In genomic region chr9:77463861-77464260, GRCm38 (mm10) we compare ENCODE assay signal across 10 mouse cellular contexts.
A peak's percentile ranks its signal among the peaks of the same experiment; 100 is the strongest.
DNase-seq lines count a peak whose midpoint lies in the region; ATAC-seq and TF ChIP-seq lines count a peak whose summit lies in the region.
"Had no signal": no experiment of that assay in that cellular context is flagged by ENCODE, and none has a peak within 500 bp of the region (broad histone marks: within the 10 kb centered on the region; RNA-seq: fewer than 3 reads in every experiment).

No protein-coding gene starts in this region.

- no peaks in the 10 kb centered on the region for H3K9me3 ChIP-seq in midbrain, embryonic 16.5 days (replicated peaks; ENCODE audit: control insufficient read depth, low read length, poor library complexity, severe bottlenecking)
- H3K9me3 ChIP-seq in midbrain, embryonic 15.5 days: no peaks in the 10 kb centered on the region
- H3K9me3 ChIP-seq in kidney, embryonic 15.5 days (replicated peaks): no peaks in the 10 kb centered on the region
- no peaks in the 10 kb centered on the region for H3K9me3 ChIP-seq in stomach, embryonic 15.5 days

- H3K36me3 ChIP-seq in midbrain, embryonic 16.5 days (ENCODE audit: control insufficient read depth, insufficient read depth, low read length): no peaks in the 10 kb centered on the region
- H3K36me3 ChIP-seq in midbrain, embryonic 15.5 days (replicated peaks): no peaks in the 10 kb centered on the region
- H3K36me3 ChIP-seq in heart, adult 2 months (ENCODE audit: control insufficient read depth, insufficient read depth, low read length): no peaks in the 10 kb centered on the region
- H3K36me3 ChIP-seq in kidney, embryonic 15.5 days: peaks cover 9% of the 10 kb centered on the region
- no peaks in the 10 kb centered on the region for H3K36me3 ChIP-seq in stomach, embryonic 15.5 days

- intact Hi-C loops in heart, adult 2 months (cut with DNase I): loop anchor here (5.0 kb wide), 1 partner anchor 78 kb away; the partner anchor contains the start of gene Lrrc1

- DNase-seq in heart, adult 2 months: peak in 1 of 2 experiments; percentile 59
- DNase-seq in left cerebral cortex, adult 8-10 months (ENCODE audit: low spot score in 2 of 2): no peak
- DNase-seq in cerebellum, adult 18-20 months: no peak

- H3K4me3 ChIP-seq in midbrain, embryonic 16.5 days (ENCODE audit: low read depth, low read length): no peak overlapping the region
- no peak overlapping the region for H3K4me3 ChIP-seq in midbrain, embryonic 15.5 days
- H3K4me3 ChIP-seq in heart, adult 2 months: no peak overlapping the region
- no peak overlapping the region for H3K4me3 ChIP-seq in kidney, embryonic 15.5 days (replicated peaks)
- no peak overlapping the region for H3K4me3 ChIP-seq in stomach, embryonic 15.5 days (replicated peaks)
- H3K4me3 ChIP-seq: erythroblast, embryonic 14.5 days had no signal

- no peak overlapping the region for H3K27ac ChIP-seq in midbrain, embryonic 16.5 days (ENCODE audit: low read length)
- H3K27ac ChIP-seq in midbrain, embryonic 15.5 days: no peak overlapping the region
- peak overlapping the region; percentile 79 for H3K27ac ChIP-seq in heart, adult 2 months
- H3K27ac ChIP-seq in kidney, embryonic 15.5 days: peak overlapping the region; percentile 84
- no peak overlapping the region for H3K27ac ChIP-seq in stomach, embryonic 15.5 days

- no peaks in the 10 kb centered on the region for H3K27me3 ChIP-seq in midbrain, embryonic 16.5 days (ENCODE audit: control insufficient read depth, insufficient read depth, low read depth, low read length)
- no peaks in the 10 kb centered on the region for H3K27me3 ChIP-seq in midbrain, embryonic 15.5 days (replicated peaks)
- H3K27me3 ChIP-seq in heart, adult 2 months (ENCODE audit: control insufficient read depth, insufficient read depth, low read length): no peaks in the 10 kb centered on the region
- H3K27me3 ChIP-seq in kidney, embryonic 15.5 days: no peaks in the 10 kb centered on the region
- no peaks in the 10 kb centered on the region for H3K27me3 ChIP-seq in stomach, embryonic 15.5 days (replicated peaks)

- H3K79me2 ChIP-seq in heart, adult 2 months (replicated peaks; ENCODE audit: control insufficient read depth, insufficient read depth, low read length): no peaks in the 10 kb centered on the region

- TF ChIP-seq CTCF in heart, adult 2 months (IDR thresholded peaks at IDR 0.05): no peak

- no peak overlapping the region for H3K9ac ChIP-seq in midbrain, embryonic 16.5 days (ENCODE audit: low read depth, low read length)
- no peak overlapping the region for H3K9ac ChIP-seq in midbrain, embryonic 15.5 days
- no peak overlapping the region for H3K9ac ChIP-seq in heart, adult 2 months (ENCODE audit: low read depth, low read length)
- H3K9ac ChIP-seq in kidney, embryonic 15.5 days: no peak overlapping the region
- no peak overlapping the region for H3K9ac ChIP-seq in stomach, embryonic 15.5 days

- WGBS in midbrain, embryonic 16.5 days: 78% methylated on average over 7 of the region's 7 CpGs
- WGBS in midbrain, embryonic 15.5 days: 73% methylated on average over 7 of the region's 7 CpGs
- WGBS in heart, adult 2 months: 64% methylated on average over 7 of the region's 7 CpGs
- WGBS in kidney, embryonic 15.5 days: 74% methylated on average over 7 of the region's 7 CpGs
- 76% methylated on average over 7 of the region's 7 CpGs for WGBS in stomach, embryonic 15.5 days

- peaks cover 6% of the 10 kb centered on the region for H3K4me1 ChIP-seq in midbrain, embryonic 16.5 days (ENCODE audit: control insufficient read depth, insufficient read depth, low read length)
- H3K4me1 ChIP-seq in midbrain, embryonic 15.5 days: peaks cover 7% of the 10 kb centered on the region
- peaks cover 2% of the 10 kb centered on the region; the same call in 1 of the 2 replicates for H3K4me1 ChIP-seq in heart, adult 2 months (ENCODE audit: control insufficient read depth, insufficient read depth, low read length)
- H3K4me1 ChIP-seq in kidney, embryonic 15.5 days: peaks cover 47% of the 10 kb centered on the region
- no peaks in the 10 kb centered on the region; the same call in 1 of the 2 replicates for H3K4me1 ChIP-seq in stomach, embryonic 15.5 days

- ATAC-seq in midbrain, embryonic 16.5 days: peak; percentile 40; the same call in 1 of the 2 replicates
- no peak for ATAC-seq in midbrain, embryonic 15.5 days (replicated peaks)
- no peak for ATAC-seq in kidney, embryonic 15.5 days (replicated peaks; ENCODE audit: low FRiP score)
- peak; percentile 48; the same call in 1 of the 2 replicates for ATAC-seq in stomach, embryonic 15.5 days (ENCODE audit: insufficient read depth, low FRiP score, low read depth)
- ATAC-seq in erythroid progenitor cell, adult 5-6 weeks (replicated peaks; ENCODE audit: low FRiP score, poor library complexity, severe bottlenecking): no peak
- ATAC-seq: lung, postnatal 0 days had no signal

- TF ChIP-seq EP300 in heart, adult 2 months (IDR thresholded peaks at IDR 0.05; ENCODE audit: insufficient read depth, low read depth, low read length): 0 out of 2 replicates have a peak, but pooled peaks have one; percentile 1

- TF ChIP-seq POLR2A in heart, adult 2 months (IDR thresholded peaks at IDR 0.05; ENCODE audit: insufficient read depth, low read depth, low read length): no peak

- no peak overlapping the region for H3K4me2 ChIP-seq in midbrain, embryonic 16.5 days (ENCODE audit: low read length)
- no peak overlapping the region for H3K4me2 ChIP-seq in midbrain, embryonic 15.5 days
- no peak overlapping the region for H3K4me2 ChIP-seq in kidney, embryonic 15.5 days
- H3K4me2 ChIP-seq in stomach, embryonic 15.5 days: no peak overlapping the region

Comparison
In these comparisons a context has a peak if more than half of its experiments do, and no peak if none do; other contexts are left out.
1. ATAC-seq: peak in midbrain, embryonic 16.5 days (single experiment) and stomach, embryonic 15.5 days (single experiment); none in midbrain, embryonic 15.5 days (single experiment), kidney, embryonic 15.5 days (single experiment) and erythroid progenitor cell, adult 5-6 weeks (single experiment).
2. H3K27ac ChIP-seq: peak in heart, adult 2 months (single experiment) and kidney, embryonic 15.5 days (single experiment); none in midbrain, embryonic 16.5 days (single experiment), midbrain, embryonic 15.5 days (single experiment) and stomach, embryonic 15.5 days (single experiment).